Mouse (Mus musculus): ENCODE data around the gene Gm10073. TPM values are rescaled to one million over a fixed set of nuclear protein-coding genes. Genes with fewer than 3 reads are reported as not detected.

Gene Gm10073
- polyA plus RNA-seq, 1 experiment, result 21.2 TPM

- no peak overlapping the region for H3K27ac ChIP-seq (ENCODE audit: insufficient read depth, low read length)
- peaks cover under 1% of the 10 kb centered on the region; the same call in 1 of the 2 replicates for H3K4me1 ChIP-seq (ENCODE audit: control insufficient read depth, insufficient read depth, low read length)
- TF ChIP-seq CTCF (IDR thresholded peaks at IDR 0.05; ENCODE audit: borderline replicate concordance, insufficient read depth, low read length) (no peak), POLR2A (IDR thresholded peaks at IDR 0.05; ENCODE audit: low read depth, low read length) (no peak)
- H3K4me3 ChIP-seq (ENCODE audit: insufficient read depth, low read length), result no peak overlapping the region
Observed at GRCm38 (mm10) chr8:106539193-106539592, 34.1 kb downstream of the Gm10073 start.

- Histone ChIP-seq H3K4me3 (ENCODE audit: insufficient read depth, low read length) (no peak overlapping the region), H3K27ac (ENCODE audit: insufficient read depth, low read length) (no peak overlapping the region), H3K4me1 (ENCODE audit: control insufficient read depth, insufficient read depth, low read length) (peaks cover 8% of the 10 kb centered on the region; the same call in 1 of the 2 replicates)
- TF ChIP-seq CTCF (IDR thresholded peaks at IDR 0.05; ENCODE audit: borderline replicate concordance, insufficient read depth, low read length) (no peak), POLR2A (IDR thresholded peaks at IDR 0.05; ENCODE audit: low read depth, low read length) (no peak)
Observed at GRCm38 (mm10) chr8:106535448-106535847, 37.8 kb downstream of the Gm10073 start.

GRCm38 (mm10) chr8:106534449-106534848 is 38.8 kb downstream of the Gm10073 start:
- Histone ChIP-seq H3K4me1 (ENCODE audit: control insufficient read depth, insufficient read depth, low read length) (peaks cover 12% of the 10 kb centered on the region), H3K4me3 (ENCODE audit: insufficient read depth, low read length) (no peak overlapping the region), H3K27ac (ENCODE audit: insufficient read depth, low read length) (no peak overlapping the region)
- TF ChIP-seq CTCF (IDR thresholded peaks at IDR 0.05; ENCODE audit: borderline replicate concordance, insufficient read depth, low read length) (no peak), POLR2A (IDR thresholded peaks at IDR 0.05; ENCODE audit: low read depth, low read length) (no peak)

GRCm38 (mm10) chr8:106533709-106534108 is 39.6 kb downstream of the Gm10073 start:
- Histone ChIP-seq H3K4me3 (ENCODE audit: insufficient read depth, low read length) (no peak overlapping the region), H3K27ac (ENCODE audit: insufficient read depth, low read length) (peak overlapping the region; percentile 29), H3K4me1 (ENCODE audit: control insufficient read depth, insufficient read depth, low read length) (peaks cover 16% of the 10 kb centered on the region)
- TF ChIP-seq POLR2A (IDR thresholded peaks at IDR 0.05; ENCODE audit: low read depth, low read length), result no peak
- no peak for TF ChIP-seq CTCF (IDR thresholded peaks at IDR 0.05; ENCODE audit: borderline replicate concordance, insufficient read depth, low read length)

- Histone ChIP-seq H3K4me3 (ENCODE audit: insufficient read depth, low read length) (no peak overlapping the region), H3K27ac (ENCODE audit: insufficient read depth, low read length) (peak overlapping the region; percentile 92), H3K4me1 (ENCODE audit: control insufficient read depth, insufficient read depth, low read length) (peaks cover 22% of the 10 kb centered on the region)
- TF ChIP-seq POLR2A (IDR thresholded peaks at IDR 0.05; ENCODE audit: low read depth, low read length) (no peak), CTCF (IDR thresholded peaks at IDR 0.05; ENCODE audit: borderline replicate concordance, insufficient read depth, low read length) (peak; percentile 27; the same call in 1 of the 2 replicates)
Observed at GRCm38 (mm10) chr8:106530566-106530965, 42.7 kb downstream of the Gm10073 start.

GRCm38 (mm10) chr8:106529885-106530482 is 43.3 kb downstream of the Gm10073 start:
- H3K4me1 ChIP-seq (ENCODE audit: control insufficient read depth, insufficient read depth, low read length), result peaks cover 22% of the 10 kb centered on the region
- peak overlapping the region; percentile 92 for H3K27ac ChIP-seq (ENCODE audit: insufficient read depth, low read length)
- TF ChIP-seq POLR2A (IDR thresholded peaks at IDR 0.05; ENCODE audit: low read depth, low read length) (no peak), CTCF (IDR thresholded peaks at IDR 0.05; ENCODE audit: borderline replicate concordance, insufficient read depth, low read length) (no peak)
- H3K4me3 ChIP-seq (ENCODE audit: insufficient read depth, low read length), result no peak overlapping the region

GRCm38 (mm10) chr8:106528596-106529249 is 44.5 kb downstream of the Gm10073 start:
- TF ChIP-seq CTCF (IDR thresholded peaks at IDR 0.05; ENCODE audit: borderline replicate concordance, insufficient read depth, low read length) (no peak), POLR2A (IDR thresholded peaks at IDR 0.05; ENCODE audit: low read depth, low read length) (no peak)
- H3K4me1 ChIP-seq (ENCODE audit: control insufficient read depth, insufficient read depth, low read length), result peaks cover 18% of the 10 kb centered on the region
- H3K4me3 ChIP-seq (ENCODE audit: insufficient read depth, low read length), result no peak overlapping the region
- H3K27ac ChIP-seq (ENCODE audit: insufficient read depth, low read length), result peak overlapping the region; percentile 70

- Histone ChIP-seq H3K27ac (ENCODE audit: insufficient read depth, low read length) (peak overlapping the region; percentile 70; the same call in 1 of the 2 replicates), H3K4me3 (ENCODE audit: insufficient read depth, low read length) (no peak overlapping the region), H3K4me1 (ENCODE audit: control insufficient read depth, insufficient read depth, low read length) (peaks cover 15% of the 10 kb centered on the region)
- TF ChIP-seq POLR2A (IDR thresholded peaks at IDR 0.05; ENCODE audit: low read depth, low read length) (no peak), CTCF (IDR thresholded peaks at IDR 0.05; ENCODE audit: borderline replicate concordance, insufficient read depth, low read length) (peak; percentile 36; the same call in 1 of the 2 replicates)
Observed at GRCm38 (mm10) chr8:106527241-106528036, 45.8 kb downstream of the Gm10073 start.

- Histone ChIP-seq H3K4me3 (ENCODE audit: insufficient read depth, low read length) (no peak overlapping the region), H3K27ac (ENCODE audit: insufficient read depth, low read length) (peak overlapping the region; percentile 1; the same call in 1 of the 2 replicates), H3K4me1 (ENCODE audit: control insufficient read depth, insufficient read depth, low read length) (peaks cover 15% of the 10 kb centered on the region)
- TF ChIP-seq POLR2A (IDR thresholded peaks at IDR 0.05; ENCODE audit: low read depth, low read length) (no peak), CTCF (IDR thresholded peaks at IDR 0.05; ENCODE audit: borderline replicate concordance, insufficient read depth, low read length) (no peak)
Observed at GRCm38 (mm10) chr8:106526725-106527124, 46.5 kb downstream of the Gm10073 start.

Other genes with a start within 250 kb of the Gm10073 start
- gene Smpd3, start 235.5 kb downstream of the Gm10073 start, polyA plus RNA-seq (2011; ENCODE audit: insufficient read length, low read depth, missing spikeins), result 0.37 and 0.89 TPM in 2 replicates
- 10.1 and 11.7 TPM in 2 replicates for gene Zfp90, start 158.1 kb downstream of the Gm10073 start, polyA plus RNA-seq (2011; ENCODE audit: insufficient read length, low read depth, missing spikeins)
- not detected in 2 replicates for gene 6030452D12Rik, start 72.9 kb downstream of the Gm10073 start, polyA plus RNA-seq (2011; ENCODE audit: insufficient read length, low read depth, missing spikeins)
- 49.9 and 70.2 TPM in 2 replicates for gene Cdh3, start 62.6 kb downstream of the Gm10073 start, polyA plus RNA-seq (2011; ENCODE audit: insufficient read length, low read depth, missing spikeins)
- not detected in 2 replicates for gene Cdh1, start 29.9 kb upstream of the Gm10073 start, polyA plus RNA-seq (2011; ENCODE audit: insufficient read length, low read depth, missing spikeins)
- 7.0 and 7.2 TPM in 2 replicates for gene Tango6, start 109.6 kb upstream of the Gm10073 start, polyA plus RNA-seq (2011; ENCODE audit: insufficient read length, low read depth, missing spikeins)

Data from embryonic fibroblast, embryonic 13.5 days (primary cell).